Mouse (Mus musculus) MEL (cell line): ENCODE results near the gene Denr. TPM values are rescaled to one million over a fixed set of nuclear protein-coding genes. Genes with fewer than 3 reads are reported as not detected.

Experiments
- DNase-seq: peaks from one replicate; pipeline ENCODE4 v3.0.0; 2011; ENCODE audit warnings: low read depth, low spot score
- H3K27ac ChIP-seq: 2 replicates; pipeline ENCODE4 v1.5.1; 2012; ENCODE audit warnings: low read depth, mild to moderate bottlenecking, control low read depth, low read length, moderate library complexity; ENCODE audit not compliant: control insufficient read depth
- H3K27me3 ChIP-seq, 2 experiments: fragments of 150-350 bp in 1 of 2; sonication (generic) in 1 of 2; 2 replicates each; pipeline ENCODE4 v1.6.1; 2012; ENCODE audit warnings: low read length in 2 of 2, mild to moderate bottlenecking in 2 of 2, improper control_type of control experiment in 1 of 2, moderate library complexity in 1 of 2; ENCODE audit not compliant: insufficient read depth in 2 of 2, control insufficient read depth in 1 of 2
- H3K36me3 ChIP-seq, 2 experiments: 2 replicates each; pipeline ENCODE4 v1.6.1; 2012 to 2014; ENCODE audit warnings: low read length in 2 of 2, improper control_type of control experiment in 1 of 2, inconsistent platforms in 1 of 2, mild to moderate bottlenecking in 1 of 2; ENCODE audit not compliant: insufficient read depth in 2 of 2, control insufficient read depth in 1 of 2
- H3K4me1 ChIP-seq, 2 experiments: fragments of 150-350 bp in 1 of 2; sonication (generic) in 1 of 2; 2 replicates each; pipeline ENCODE4 v1.6.1; 2012; ENCODE audit warnings: low read length in 2 of 2, improper control_type of control experiment in 1 of 2, mild to moderate bottlenecking in 1 of 2; ENCODE audit not compliant: insufficient read depth in 2 of 2, control insufficient read depth in 1 of 2
- H3K4me3 ChIP-seq, 2 experiments: fragments of 150-350 bp in 1 of 2; sonication (generic) in 1 of 2; 2 replicates each; pipeline ENCODE4 v1.5.1; 2012; ENCODE audit warnings: low read depth in 2 of 2, low read length in 2 of 2, mild to moderate bottlenecking in 2 of 2, moderate library complexity in 2 of 2, control low read depth in 1 of 2, improper control_type of control experiment in 1 of 2; ENCODE audit not compliant: control insufficient read depth in 1 of 2, insufficient read depth in 1 of 2
- H3K79me2 ChIP-seq: 2 replicates; pipeline ENCODE4 v1.6.1; 2012; ENCODE audit warnings: mild to moderate bottlenecking, low read length, moderate library complexity; ENCODE audit not compliant: control insufficient read depth, poor library complexity, insufficient read depth
- H3K9ac ChIP-seq: 2 replicates; pipeline ENCODE4 v1.6.1; 2012; ENCODE audit warnings: low read depth, mild to moderate bottlenecking, control low read depth, low read length, moderate library complexity; ENCODE audit not compliant: control insufficient read depth, poor library complexity, severe bottlenecking
- H3K9me3 ChIP-seq: fragments of 150-350 bp; sonication (generic); replicated peaks from 2 replicates; pipeline ENCODE4 v1.6.1; 2012; ENCODE audit warnings: mild to moderate bottlenecking, low read length, improper control_type of control experiment, moderate library complexity; ENCODE audit not compliant: insufficient read depth
- BHLHE40 ChIP-seq: IDR thresholded peaks from 2 replicates; pipeline ENCODE4 v1.6.1; 2012; ENCODE audit warnings: low read depth, mild to moderate bottlenecking, inconsistent platforms, low read length, improper control_type of control experiment, borderline replicate concordance
- CHD1 ChIP-seq: IDR thresholded peaks from 2 replicates; pipeline ENCODE4 v1.6.1; 2012; ENCODE audit warnings: low read depth, mild to moderate bottlenecking, inconsistent platforms, low read length, improper control_type of control experiment
- CTCF ChIP-seq, 3 experiments: IDR thresholded peaks in 2 of 3; conservative IDR thresholded peaks in 1 of 3; 2 replicates each; pipeline ENCODE4 v1.5.1; 2011 to 2012; ENCODE audit warnings: low read length in 3 of 3, low read depth in 2 of 3, mild to moderate bottlenecking in 2 of 3, improper control_type of control experiment in 1 of 3, inconsistent platforms in 1 of 3, mixed read lengths in 1 of 3, moderate library complexity in 1 of 3; ENCODE audit not compliant: control insufficient read depth in 1 of 3, insufficient read depth in 1 of 3, poor library complexity in 1 of 3, severe bottlenecking in 1 of 3
- E2F4 ChIP-seq: IDR thresholded peaks from 2 replicates; pipeline ENCODE4 v1.6.1; 2011; ENCODE audit warnings: low read depth, low read length, improper control_type of control experiment, borderline replicate concordance
- ELF1 ChIP-seq: IDR thresholded peaks from 2 replicates; pipeline ENCODE4 v1.6.1; 2014; ENCODE audit warnings: low read depth, mild to moderate bottlenecking, inconsistent platforms, low read length, improper control_type of control experiment, moderate library complexity
- EP300 ChIP-seq, 2 experiments: IDR thresholded peaks; 2 replicates each; pipeline ENCODE4 v1.6.1; 2011; ENCODE audit warnings: improper control_type of control experiment in 2 of 2, low read length in 2 of 2, low read depth in 1 of 2, mild to moderate bottlenecking in 1 of 2
- ETS1 ChIP-seq: IDR thresholded peaks from 2 replicates; pipeline ENCODE4 v1.6.1; 2012; ENCODE audit warnings: low read depth, mild to moderate bottlenecking, inconsistent platforms, low read length, improper control_type of control experiment, moderate library complexity
- GABPA ChIP-seq: IDR thresholded peaks from 2 replicates; pipeline ENCODE4 v1.6.1; 2012; ENCODE audit warnings: low read depth, mild to moderate bottlenecking, inconsistent platforms, low read length, improper control_type of control experiment, moderate library complexity
- GATA1 ChIP-seq: IDR thresholded peaks from 2 replicates; pipeline ENCODE4 v1.6.1; 2011; ENCODE audit warnings: low read depth, low read length, improper control_type of control experiment
- JUND ChIP-seq: IDR thresholded peaks from 2 replicates; pipeline ENCODE4 v1.6.1; 2011; ENCODE audit warnings: low read depth, mild to moderate bottlenecking, improper control_type of control experiment, low read length
- KAT2A ChIP-seq: conservative IDR thresholded peaks from 2 replicates; pipeline ENCODE4 v1.6.1; 2012; ENCODE audit warnings: low read depth, low read length, improper control_type of control experiment, inconsistent platforms
- MAZ ChIP-seq: IDR thresholded peaks from 2 replicates; pipeline ENCODE4 v1.6.1; 2012; ENCODE audit warnings: low read depth, mild to moderate bottlenecking, inconsistent platforms, low read length, improper control_type of control experiment
- MEF2A ChIP-seq: IDR thresholded peaks from 2 replicates; pipeline ENCODE4 v1.6.1; 2014; ENCODE audit warnings: low read depth, mild to moderate bottlenecking, inconsistent platforms, low read length, improper control_type of control experiment; ENCODE audit not compliant: poor library complexity, insufficient replicate concordance, severe bottlenecking; ENCODE audit errors: extremely low read depth
- MXI1 ChIP-seq: IDR thresholded peaks from 2 replicates; pipeline ENCODE4 v1.6.1; 2011; ENCODE audit warnings: mild to moderate bottlenecking, low read depth, low read length, improper control_type of control experiment
- MYC ChIP-seq: IDR thresholded peaks from 2 replicates; pipeline ENCODE4 v1.6.1; 2011; ENCODE audit warnings: low read depth, mild to moderate bottlenecking, low read length, improper control_type of control experiment, moderate library complexity
- NELFE ChIP-seq: IDR thresholded peaks from 2 replicates; pipeline ENCODE4 v1.6.1; 2011; ENCODE audit warnings: low read depth, low read length, improper control_type of control experiment
- POLR2A ChIP-seq, 2 experiments: IDR thresholded peaks; 2 replicates each; pipeline ENCODE4 v1.6.1; 2011 to 2012; ENCODE audit warnings: low read length in 2 of 2, mild to moderate bottlenecking in 2 of 2, control low read depth in 1 of 2, improper control_type of control experiment in 1 of 2, low read depth in 1 of 2, moderate library complexity in 1 of 2; ENCODE audit not compliant: control insufficient read depth in 1 of 2, insufficient read depth in 1 of 2, poor library complexity in 1 of 2
- POLR2AphosphoS2 ChIP-seq: IDR thresholded peaks from 2 replicates; pipeline ENCODE4 v1.6.1; 2011; ENCODE audit warnings: low read length, improper control_type of control experiment
- POLR2AphosphoS5 ChIP-seq: IDR thresholded peaks from 2 replicates; pipeline ENCODE4 v1.6.1; 2012; ENCODE audit warnings: low read depth, borderline replicate concordance, mild to moderate bottlenecking, inconsistent platforms, low read length, moderate library complexity, mixed read lengths
- RCOR1 ChIP-seq: IDR thresholded peaks from 2 replicates; pipeline ENCODE4 v1.6.1; 2012; ENCODE audit warnings: low read depth, mild to moderate bottlenecking, inconsistent platforms, low read length, improper control_type of control experiment
- SMC3 ChIP-seq: IDR thresholded peaks from 2 replicates; pipeline ENCODE4 v1.6.1; 2011; ENCODE audit warnings: low read depth, low read length, improper control_type of control experiment
- TAL1 ChIP-seq: IDR thresholded peaks from 2 replicates; pipeline ENCODE4 v1.6.1; 2012; ENCODE audit warnings: mild to moderate bottlenecking, inconsistent platforms, low read length, moderate library complexity, mixed read lengths
- TBP ChIP-seq: IDR thresholded peaks from 2 replicates; pipeline ENCODE4 v1.8.0; 2011; ENCODE audit warnings: low read depth, low read length, improper control_type of control experiment
- TCF12 ChIP-seq: IDR thresholded peaks from 2 replicates; pipeline ENCODE4 v1.6.1; 2014; ENCODE audit warnings: low read depth, mild to moderate bottlenecking, inconsistent platforms, low read length, improper control_type of control experiment, moderate library complexity
- UBTF ChIP-seq: IDR thresholded peaks from 2 replicates; pipeline ENCODE4 v1.6.1; 2012; ENCODE audit warnings: low read depth, mild to moderate bottlenecking, inconsistent platforms, low read length, improper control_type of control experiment, moderate library complexity, borderline replicate concordance; ENCODE audit not compliant: insufficient read depth
- USF1 ChIP-seq: IDR thresholded peaks from 2 replicates; pipeline ENCODE4 v1.6.1; 2014; ENCODE audit warnings: low read depth, mild to moderate bottlenecking, inconsistent platforms, low read length, improper control_type of control experiment, moderate library complexity
- ZC3H11A ChIP-seq: IDR thresholded peaks from 2 replicates; pipeline ENCODE4 v1.6.1; 2012; ENCODE audit warnings: low read depth, mild to moderate bottlenecking, inconsistent platforms, low read length, improper control_type of control experiment
- ZKSCAN1 ChIP-seq: IDR thresholded peaks from 2 replicates; pipeline ENCODE4 v1.6.1; 2012; ENCODE audit warnings: low read depth, mild to moderate bottlenecking, inconsistent platforms, low read length, improper control_type of control experiment, moderate library complexity
- ZMIZ1 ChIP-seq: IDR thresholded peaks from 2 replicates; pipeline ENCODE4 v1.6.1; 2012; ENCODE audit warnings: low read depth, mild to moderate bottlenecking, inconsistent platforms, low read length, improper control_type of control experiment, moderate library complexity
- ZNF384 ChIP-seq: IDR thresholded peaks from 2 replicates; pipeline ENCODE4 v1.6.1; 2012; ENCODE audit warnings: low read depth, mild to moderate bottlenecking, inconsistent platforms, low read length, improper control_type of control experiment
- polyA plus RNA-seq, 2 experiments: library from polyadenylated mRNA; stranded (reverse) in 1 of 2; unstranded in 1 of 2; fragments of >175 nt in 1 of 2; fragments of >200 nt in 1 of 2; gene quantifications; 2 replicates each; pipeline versions ENCODE4 v1.2.1 to v1.2.4; 2012; ENCODE audit warnings: low replicate concordance in 2 of 2, low read depth in 1 of 2; ENCODE audit not compliant: insufficient read length in 2 of 2, insufficient read depth in 1 of 2, missing spikeins in 1 of 2
- total RNA-seq: library from RNA; depleted of rRNA; stranded (reverse); fragments of 300-350 nt; gene quantifications from 2 replicates; pipeline ENCODE4 v1.2.3, GENCODE M21; 2012

Denr gene
- total and polyA plus RNA-seq, 3 experiments: 62.4 to 323 (median 109) TPM

DNA sequence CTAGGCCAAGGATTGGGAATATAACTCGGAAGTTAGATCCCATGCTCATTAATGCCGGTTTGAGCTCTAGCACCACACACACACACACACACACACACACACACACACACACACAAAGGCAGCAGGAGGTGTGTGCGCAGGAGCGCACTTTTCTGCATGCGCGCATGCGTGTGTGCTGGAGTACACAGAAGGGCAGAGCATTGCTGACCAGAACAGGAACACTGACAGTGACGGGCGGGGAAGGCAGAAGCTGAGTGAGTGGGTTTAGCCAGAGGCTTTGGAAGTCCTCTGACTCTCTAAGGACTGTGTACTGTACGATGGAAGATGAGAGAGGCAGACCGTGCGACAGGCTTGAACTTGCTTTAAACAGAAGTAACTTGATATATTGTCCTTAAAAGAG, 26.6 kb downstream of the Denr start (continued):
- TF ChIP-seq MEF2A (no peak), CHD1 (no peak; the same call in 1 of the 2 replicates), GABPA (no peak), JUND (no peak), ETS1 (peak; percentile 26; the same call in 1 of the 2 replicates), CTCF (IDR thresholded peaks at IDR 0.05 in 2 of 3, conservative IDR thresholded peaks at IDR 0.05 in 1 of 3; ENCODE audit: control insufficient read depth in 1 of 3, insufficient read depth in 1 of 3, low read depth in 2 of 3, low read length in 3 of 3, poor library complexity in 1 of 3, severe bottlenecking in 1 of 3) (no peak), NELFE (peak; percentile 74; the same call in 1 of the 2 replicates), ZC3H11A (no peak), MAZ (no peak), ZNF384 (no peak), GATA1 (0 out of 2 replicates have a peak, but pooled peaks have one; percentile 1), RCOR1 (peak; percentile 18; the same call in 1 of the 2 replicates), ZMIZ1 (no peak)

DNA sequence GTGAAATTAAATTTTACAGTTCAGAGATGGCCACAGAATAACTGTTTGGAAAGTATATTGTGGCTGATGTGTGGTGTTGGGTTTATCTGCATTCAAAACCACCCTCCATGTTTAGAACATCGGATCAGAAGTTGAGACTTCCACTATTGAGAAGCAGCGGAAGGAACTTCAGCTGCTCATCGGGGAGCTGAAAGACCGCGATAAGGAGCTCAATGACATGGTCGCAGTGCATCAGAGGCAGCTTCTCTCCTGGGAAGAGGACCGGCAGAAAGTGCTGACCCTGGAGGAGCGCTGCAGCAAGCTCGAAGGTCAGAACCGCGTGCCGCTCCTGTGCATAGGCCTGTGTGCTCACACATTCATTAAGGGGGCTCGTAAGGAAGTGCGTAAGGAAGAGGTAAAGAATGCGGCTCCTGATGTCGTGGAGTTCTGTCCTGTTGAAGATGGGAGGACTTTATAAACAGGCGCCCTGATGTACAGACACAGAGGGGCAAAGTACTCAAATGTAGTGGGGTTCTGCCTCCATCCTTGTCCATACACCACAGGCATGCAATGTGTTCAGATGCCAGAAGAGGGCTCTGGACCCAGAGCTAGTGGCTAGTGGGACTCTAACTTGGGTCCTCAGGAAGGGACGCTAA, 27.1 kb downstream of the Denr start:
- peak overlapping the region; percentile 63 to 68 for H3K4me3 ChIP-seq
- H3K9me3 ChIP-seq: no peaks in the 10 kb centered on the region
- H3K9ac ChIP-seq: peak overlapping the region; percentile 84
- H3K27ac ChIP-seq: peak overlapping the region; percentile 99
- peaks cover 17% of the 10 kb centered on the region for H3K79me2 ChIP-seq
- H3K27me3 ChIP-seq: no peaks in the 10 kb centered on the region
- peaks cover 0 to 15% of the 10 kb centered on the region in 2 experiments; a peak in 2 of 4 replicates for H3K36me3 ChIP-seq
- DNase-seq: peak; percentile 93
- H3K4me1 ChIP-seq: peaks cover 0 to 19% of the 10 kb centered on the region in 2 experiments; a peak in 2 of 4 replicates
- no peak for TF ChIP-seq E2F4
- TF ChIP-seq ZNF384: no peak
- TF ChIP-seq MAZ: peak; percentile 77
- no peak; the same call in 1 of the 2 replicates for TF ChIP-seq POLR2AphosphoS5
- TF ChIP-seq CTCF (IDR thresholded peaks at IDR 0.05 in 2 of 3, conservative IDR thresholded peaks at IDR 0.05 in 1 of 3; ENCODE audit: control insufficient read depth in 1 of 3, insufficient read depth in 1 of 3, low read depth in 2 of 3, low read length in 3 of 3, poor library complexity in 1 of 3, severe bottlenecking in 1 of 3): peak; percentile 53 to 70 (median 56)
- no peak for TF ChIP-seq NELFE
- no peak for TF ChIP-seq KAT2A
- TF ChIP-seq EP300 (IDR thresholded peaks at IDR 0.05; ENCODE audit: low read depth in 1 of 2, low read length in 2 of 2): peak; percentile 38 to 59; a peak in 2 of 4 replicates
- peak; percentile 18; the same call in 1 of the 2 replicates for TF ChIP-seq USF1
- TF ChIP-seq GABPA: no peak
- TF ChIP-seq TAL1: peak; percentile 76
- TF ChIP-seq POLR2A (IDR thresholded peaks at IDR 0.05; ENCODE audit: control insufficient read depth in 1 of 2, insufficient read depth in 1 of 2, low read depth in 1 of 2, low read length in 2 of 2, poor library complexity in 1 of 2): peak; percentile 1 to 60; a peak in 1 of 4 replicates
- peak; percentile 35 for TF ChIP-seq SMC3
- TF ChIP-seq MYC: peak; percentile 85; the same call in 1 of the 2 replicates
- no peak; the same call in 1 of the 2 replicates for TF ChIP-seq TBP
- peak; percentile 89 for TF ChIP-seq ETS1
- 0 out of 2 replicates have a peak, but pooled peaks have one; percentile 11 for TF ChIP-seq RCOR1
- peak; percentile 59 for TF ChIP-seq TCF12
- TF ChIP-seq MXI1: 0 out of 2 replicates have a peak, but pooled peaks have one; percentile 40
- peak; percentile 82 for TF ChIP-seq GATA1
- TF ChIP-seq MEF2A: no peak
- peak; percentile 56; the same call in 1 of the 2 replicates for TF ChIP-seq POLR2AphosphoS2
- TF ChIP-seq ZC3H11A: no peak
- TF ChIP-seq UBTF: 0 out of 2 replicates have a peak, but pooled peaks have one; percentile 86
- no peak for TF ChIP-seq BHLHE40
- TF ChIP-seq ZKSCAN1: no peak
- peak; percentile 2 for TF ChIP-seq ZMIZ1
- TF ChIP-seq ELF1: no peak
